Comparison of ENCODE assay signal across 9 mouse cellular contexts in the genomic region with DNA sequence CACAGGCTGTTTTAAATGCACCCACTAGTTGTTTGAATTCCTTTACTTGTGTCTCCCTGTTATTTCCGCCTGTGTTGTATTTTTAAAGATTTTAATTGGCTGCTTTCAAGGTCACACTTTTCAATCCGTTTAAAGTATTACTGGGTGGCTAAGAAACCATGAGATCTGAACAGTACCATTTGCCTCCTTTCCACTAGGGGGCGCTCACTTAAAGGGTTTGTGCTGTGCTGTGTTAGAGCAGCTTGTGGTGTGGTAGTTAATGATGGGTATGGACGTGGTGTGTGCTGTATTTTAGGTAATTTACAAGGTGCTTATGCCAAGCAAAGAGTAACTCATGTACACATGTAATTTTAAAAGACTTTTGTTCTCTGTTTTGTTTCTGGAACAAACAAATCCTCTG. TPM values are rescaled to one million over a fixed set of nuclear protein-coding genes. Genes with fewer than 3 reads are reported as not detected.
DNase-seq lines count a peak whose midpoint lies in the region; TF ChIP-seq lines count a peak whose summit lies in the region.
"Had no signal": no experiment of that assay in that cellular context is flagged by ENCODE, and none has a peak within 500 bp of the region (broad histone marks: within the 10 kb centered on the region; RNA-seq: fewer than 3 reads in every experiment).

No protein-coding gene starts in this region.

- 3% methylated on average over 4 of the region's 4 CpGs for WGBS in large intestine, adult 2 months
- WGBS in lung, adult 2 months: 7% methylated on average over 4 of the region's 4 CpGs

- H3K27me3 ChIP-seq in E14TG2a.4 (ENCODE audit: insufficient read depth, low read length): no peaks in the 10 kb centered on the region

- peaks cover 55% of the 10 kb centered on the region for H3K36me3 ChIP-seq in E14TG2a.4 (ENCODE audit: insufficient read depth, low read length)

- no peak overlapping the region for H3K4me3 ChIP-seq in E14TG2a.4 (replicated peaks; ENCODE audit: low read length)
- no peak overlapping the region for H3K4me3 ChIP-seq in lung, adult 2 months (replicated peaks; ENCODE audit: extremely low read depth, low read depth, low read length)
- H3K4me3 ChIP-seq: limb, embryonic 15.5 days had no signal

- no peaks in the 10 kb centered on the region for H3K9me3 ChIP-seq in E14TG2a.4 (ENCODE audit: low read length)
- H3K9me3 ChIP-seq: limb, embryonic 15.5 days had no signal

- DNase-seq in ZHBTc4 (ENCODE audit: low read depth, low spot score): peak; percentile 86
- peak; percentile 87 for DNase-seq in embryo, embryonic 10.5 days (ENCODE audit: low spot score)
- peak; percentile 59 to 81 for DNase-seq in heart, postnatal 10 days
- DNase-seq in large intestine, adult 2 months (ENCODE audit: low read depth, low spot score): peak; percentile 53
- peak; percentile 41 for DNase-seq in lung, adult 2 months
- peak; percentile 91 for DNase-seq in retina, adult 2 months (ENCODE audit: low read depth, low spot score)
- DNase-seq in yolk sac, embryonic 10.5 days (ENCODE audit: low spot score): peak; percentile 49

- TF ChIP-seq CTCF in E14TG2a.4 (conservative IDR thresholded peaks at IDR 0.05; ENCODE audit: low read length): peak; percentile 96
- TF ChIP-seq CTCF in lung, adult 2 months (IDR thresholded peaks at IDR 0.05; ENCODE audit: insufficient read depth, low read length): peak; percentile 53

- intact Hi-C loops in heart, postnatal 10 days (cut with DNase I): loop anchor here (5.0 kb wide), 2 partner anchors 111 to 241 kb away; a partner anchor contains a TSS

- TF ChIP-seq POLR2A in lung, adult 2 months (IDR thresholded peaks at IDR 0.05; ENCODE audit: borderline replicate concordance, extremely low read depth, low read depth, low read length): no peak

- H3K4me1 ChIP-seq in E14TG2a.4 (replicated peaks; ENCODE audit: low read depth, low read length): peaks cover 39% of the 10 kb centered on the region
- H3K4me1 ChIP-seq in lung, adult 2 months (ENCODE audit: control insufficient read depth, insufficient read depth, low read length): peaks cover 2% of the 10 kb centered on the region; the same call in 1 of the 2 replicates

RNA-seq across cellular contexts. Expression of a gene that starts 2.8 kb away (rescaled TPM):
- 10 to 100 TPM; 26.8 to 28.3 TPM for total RNA-seq in heart, postnatal 10 days (2021)
- 21.0 and 21.9 TPM in 2 replicates for polyA plus RNA-seq in large intestine, adult 2 months (2012; rRNA removed)
- polyA plus RNA-seq in lung, adult 2 months (2012; rRNA removed): 15.5 and 18.8 TPM in 2 replicates

RNA-seq across cellular contexts. Expression of a gene that starts 13.7 kb away (rescaled TPM):
- under 1 TPM in 1 of 2 experiments, not detected in 1; 0.30 TPM for total RNA-seq in heart, postnatal 10 days (2021)
- 1.3 and 1.6 TPM in 2 replicates for polyA plus RNA-seq in large intestine, adult 2 months (2012; rRNA removed)
- polyA plus RNA-seq in lung, adult 2 months (2012; rRNA removed): 1.0 and 1.3 TPM in 2 replicates

RNA-seq across cellular contexts. Expression of a gene that starts 28.9 kb away (rescaled TPM):
- under 1 TPM; 0.52 to 0.81 TPM for total RNA-seq in heart, postnatal 10 days (2021)
- 2.2 and 3.0 TPM in 2 replicates for polyA plus RNA-seq in large intestine, adult 2 months (2012; rRNA removed)
- polyA plus RNA-seq in lung, adult 2 months (2012; rRNA removed): 1.1 and 2.9 TPM in 2 replicates

Comparison
In these comparisons a context has a peak if more than half of its experiments do, and no peak if none do; other contexts are left out.
1. DNase-seq: peak in every context shown above with its lines; median percentile 91 in retina, adult 2 months; 87 in embryo, embryonic 10.5 days; 86 in ZHBTc4; 70 in heart, postnatal 10 days; 53 in large intestine, adult 2 months; 49 in yolk sac, embryonic 10.5 days; 41 in lung, adult 2 months.